Mouse (Mus musculus): ENCODE measurements around the gene Col18a1. TPM values are rescaled to one million over a fixed set of nuclear protein-coding genes. Genes with fewer than 3 reads are reported as not detected.

Col18a1 gene
- polyA plus RNA-seq, 1 experiment from 2014 or later = 48.6 TPM

GRCm38 (mm10) chr10:77074276-77074974, 91.9 kb downstream of the Col18a1 start:
- no peak for ATAC-seq
- Histone ChIP-seq H3K4me2 (ENCODE audit: low read depth, low read length) (no peak overlapping the region), H3K9ac (ENCODE audit: low read depth, low read length) (no peak overlapping the region), H3K36me3 (ENCODE audit: control insufficient read depth, insufficient read depth, low read length) (no peaks in the 10 kb centered on the region), H3K27me3 (replicated peaks; ENCODE audit: control insufficient read depth, insufficient read depth, low read length) (no peaks in the 10 kb centered on the region), H3K4me1 (ENCODE audit: control insufficient read depth, insufficient read depth, low read length) (peaks cover 5% of the 10 kb centered on the region; the same call in 1 of the 2 replicates), H3K9me3 (ENCODE audit: control insufficient read depth, low read length) (no peaks in the 10 kb centered on the region), H3K27ac (ENCODE audit: low read length) (no peak overlapping the region), H3K4me3 (ENCODE audit: low read length) (no peak overlapping the region)
- WGBS = 88% methylated on average over 4 of the region's 4 CpGs

GRCm38 (mm10) chr10:77070072-77070471, 96.3 kb downstream of the Col18a1 start:
- Histone ChIP-seq H3K27me3 (replicated peaks; ENCODE audit: control insufficient read depth, insufficient read depth, low read length) (no peaks in the 10 kb centered on the region), H3K9me3 (ENCODE audit: control insufficient read depth, low read length) (no peaks in the 10 kb centered on the region), H3K4me3 (ENCODE audit: low read length) (no peak overlapping the region), H3K4me1 (ENCODE audit: control insufficient read depth, insufficient read depth, low read length) (no peaks in the 10 kb centered on the region), H3K27ac (ENCODE audit: low read length) (no peak overlapping the region), H3K9ac (ENCODE audit: low read depth, low read length) (no peak overlapping the region), H3K4me2 (ENCODE audit: low read depth, low read length) (no peak overlapping the region), H3K36me3 (ENCODE audit: control insufficient read depth, insufficient read depth, low read length) (no peaks in the 10 kb centered on the region; the same call in 1 of the 2 replicates)
- 50% methylated on average over 4 of the region's 4 CpGs for WGBS
- ATAC-seq = 0 out of 2 replicates have a peak, but pooled peaks have one; percentile 58

- no peak overlapping the region for H3K27ac ChIP-seq (ENCODE audit: low read length)
- no peaks in the 10 kb centered on the region; the same call in 1 of the 2 replicates for H3K36me3 ChIP-seq (ENCODE audit: control insufficient read depth, insufficient read depth, low read length)
- no peaks in the 10 kb centered on the region for H3K27me3 ChIP-seq (replicated peaks; ENCODE audit: control insufficient read depth, insufficient read depth, low read length)
- H3K9ac ChIP-seq (ENCODE audit: low read depth, low read length) = no peak overlapping the region
- H3K9me3 ChIP-seq (ENCODE audit: control insufficient read depth, low read length) = 0 out of 2 replicates have a peak, but pooled peaks cover 3% of the 10 kb centered on the region
- no peak overlapping the region for H3K4me3 ChIP-seq (ENCODE audit: low read length)
- 91% methylated on average over 7 of the region's 7 CpGs for WGBS
- no peaks in the 10 kb centered on the region for H3K4me1 ChIP-seq (ENCODE audit: control insufficient read depth, insufficient read depth, low read length)
- no peak overlapping the region for H3K4me2 ChIP-seq (ENCODE audit: low read depth, low read length)
- ATAC-seq = no peak
Observed at GRCm38 (mm10) chr10:77068469-77068868, 97.9 kb downstream of the Col18a1 start.

- H3K9ac ChIP-seq (ENCODE audit: low read depth, low read length) = no peak overlapping the region
- no peak overlapping the region for H3K4me3 ChIP-seq (ENCODE audit: low read length)
- H3K36me3 ChIP-seq (ENCODE audit: control insufficient read depth, insufficient read depth, low read length) = no peaks in the 10 kb centered on the region; the same call in 1 of the 2 replicates
- 0 out of 2 replicates have a peak, but pooled peaks cover 4% of the 10 kb centered on the region for H3K4me1 ChIP-seq (ENCODE audit: control insufficient read depth, insufficient read depth, low read length)
- no peak overlapping the region for H3K27ac ChIP-seq (ENCODE audit: low read length)
- ATAC-seq = no peak
- H3K4me2 ChIP-seq (ENCODE audit: low read depth, low read length) = no peak overlapping the region
- no peaks in the 10 kb centered on the region for H3K27me3 ChIP-seq (replicated peaks; ENCODE audit: control insufficient read depth, insufficient read depth, low read length)
- H3K9me3 ChIP-seq (ENCODE audit: control insufficient read depth, low read length) = 0 out of 2 replicates have a peak, but pooled peaks cover 3% of the 10 kb centered on the region
Observed at GRCm38 (mm10) chr10:77064659-77065058, 101.7 kb downstream of the Col18a1 start.

- Histone ChIP-seq H3K27me3 (replicated peaks; ENCODE audit: control insufficient read depth, insufficient read depth, low read length) (no peaks in the 10 kb centered on the region), H3K9ac (ENCODE audit: low read depth, low read length) (no peak overlapping the region), H3K9me3 (ENCODE audit: control insufficient read depth, low read length) (0 out of 2 replicates have a peak, but pooled peaks cover 3% of the 10 kb centered on the region), H3K4me3 (ENCODE audit: low read length) (no peak overlapping the region), H3K27ac (ENCODE audit: low read length) (no peak overlapping the region), H3K4me2 (ENCODE audit: low read depth, low read length) (no peak overlapping the region), H3K36me3 (ENCODE audit: control insufficient read depth, insufficient read depth, low read length) (no peaks in the 10 kb centered on the region; the same call in 1 of the 2 replicates), H3K4me1 (ENCODE audit: control insufficient read depth, insufficient read depth, low read length) (0 out of 2 replicates have a peak, but pooled peaks cover 4% of the 10 kb centered on the region)
- ATAC-seq = no peak
- WGBS = 95% methylated on average over 3 of the region's 3 CpGs
Observed at GRCm38 (mm10) chr10:77064239-77064638, 102.1 kb downstream of the Col18a1 start.

GRCm38 (mm10) chr10:77062393-77063010, 103.8 kb downstream of the Col18a1 start:
- Histone ChIP-seq H3K36me3 (ENCODE audit: control insufficient read depth, insufficient read depth, low read length) (no peaks in the 10 kb centered on the region; the same call in 1 of the 2 replicates), H3K27me3 (replicated peaks; ENCODE audit: control insufficient read depth, insufficient read depth, low read length) (no peaks in the 10 kb centered on the region), H3K9me3 (ENCODE audit: control insufficient read depth, low read length) (0 out of 2 replicates have a peak, but pooled peaks cover 3% of the 10 kb centered on the region), H3K4me1 (ENCODE audit: control insufficient read depth, insufficient read depth, low read length) (0 out of 2 replicates have a peak, but pooled peaks cover 4% of the 10 kb centered on the region), H3K4me2 (ENCODE audit: low read depth, low read length) (no peak overlapping the region), H3K27ac (ENCODE audit: low read length) (no peak overlapping the region), H3K9ac (ENCODE audit: low read depth, low read length) (no peak overlapping the region), H3K4me3 (ENCODE audit: low read length) (no peak overlapping the region)
- 70% methylated on average over 11 of the region's 11 CpGs for WGBS
- 0 out of 2 replicates have a peak, but pooled peaks have one; percentile 31 for ATAC-seq

- no peak overlapping the region for H3K27ac ChIP-seq (ENCODE audit: low read length)
- H3K9ac ChIP-seq (ENCODE audit: low read depth, low read length) = no peak overlapping the region
- WGBS = 59% methylated on average over 3 of the region's 3 CpGs
- H3K4me2 ChIP-seq (ENCODE audit: low read depth, low read length) = no peak overlapping the region
- no peaks in the 10 kb centered on the region for H3K36me3 ChIP-seq (ENCODE audit: control insufficient read depth, insufficient read depth, low read length)
- H3K4me1 ChIP-seq (ENCODE audit: control insufficient read depth, insufficient read depth, low read length) = 0 out of 2 replicates have a peak, but pooled peaks cover 4% of the 10 kb centered on the region
- no peaks in the 10 kb centered on the region for H3K27me3 ChIP-seq (replicated peaks; ENCODE audit: control insufficient read depth, insufficient read depth, low read length)
- no peak overlapping the region for H3K4me3 ChIP-seq (ENCODE audit: low read length)
- 0 out of 2 replicates have a peak, but pooled peaks cover 3% of the 10 kb centered on the region for H3K9me3 ChIP-seq (ENCODE audit: control insufficient read depth, low read length)
- ATAC-seq = no peak
Observed at GRCm38 (mm10) chr10:77061426-77061825, 104.9 kb downstream of the Col18a1 start.

- Histone ChIP-seq H3K9ac (ENCODE audit: low read depth, low read length) (no peak overlapping the region), H3K4me1 (ENCODE audit: control insufficient read depth, insufficient read depth, low read length) (no peaks in the 10 kb centered on the region), H3K4me2 (ENCODE audit: low read depth, low read length) (no peak overlapping the region), H3K27me3 (replicated peaks; ENCODE audit: control insufficient read depth, insufficient read depth, low read length) (no peaks in the 10 kb centered on the region), H3K4me3 (ENCODE audit: low read length) (no peak overlapping the region), H3K9me3 (ENCODE audit: control insufficient read depth, low read length) (no peaks in the 10 kb centered on the region), H3K27ac (ENCODE audit: low read length) (no peak overlapping the region), H3K36me3 (ENCODE audit: control insufficient read depth, insufficient read depth, low read length) (no peaks in the 10 kb centered on the region)
- WGBS = 76% methylated on average over 10 of the region's 10 CpGs
- no peak for ATAC-seq
Observed at GRCm38 (mm10) chr10:77056768-77057167, 109.6 kb downstream of the Col18a1 start.

GRCm38 (mm10) chr10:77048606-77049005, 117.7 kb downstream of the Col18a1 start:
- no peak for ATAC-seq
- H3K27me3 ChIP-seq (replicated peaks; ENCODE audit: control insufficient read depth, insufficient read depth, low read length) = no peaks in the 10 kb centered on the region
- no peaks in the 10 kb centered on the region for H3K9me3 ChIP-seq (ENCODE audit: control insufficient read depth, low read length)
- no peak overlapping the region for H3K27ac ChIP-seq (ENCODE audit: low read length)
- H3K4me1 ChIP-seq (ENCODE audit: control insufficient read depth, insufficient read depth, low read length) = no peaks in the 10 kb centered on the region
- no peak overlapping the region for H3K4me2 ChIP-seq (ENCODE audit: low read depth, low read length)
- no peak overlapping the region for H3K4me3 ChIP-seq (ENCODE audit: low read length)
- peaks cover 25% of the 10 kb centered on the region for H3K36me3 ChIP-seq (ENCODE audit: control insufficient read depth, insufficient read depth, low read length)
- H3K9ac ChIP-seq (ENCODE audit: low read depth, low read length) = no peak overlapping the region
- 91% methylated on average over 3 of the region's 3 CpGs for WGBS

All from intestine, embryonic 16.5 days (tissue).